Mouse (Mus musculus): Measurements from ENCODE around the gene Bhlhe23. TPM values are rescaled to one million over a fixed set of nuclear protein-coding genes. Genes with fewer than 3 reads are reported as not detected.
A peak's percentile ranks its signal among the peaks of the same experiment; 100 is the strongest.

Gene Bhlhe23
- total RNA-seq, 1 experiment from 2014 or later, result not detected

DNA sequence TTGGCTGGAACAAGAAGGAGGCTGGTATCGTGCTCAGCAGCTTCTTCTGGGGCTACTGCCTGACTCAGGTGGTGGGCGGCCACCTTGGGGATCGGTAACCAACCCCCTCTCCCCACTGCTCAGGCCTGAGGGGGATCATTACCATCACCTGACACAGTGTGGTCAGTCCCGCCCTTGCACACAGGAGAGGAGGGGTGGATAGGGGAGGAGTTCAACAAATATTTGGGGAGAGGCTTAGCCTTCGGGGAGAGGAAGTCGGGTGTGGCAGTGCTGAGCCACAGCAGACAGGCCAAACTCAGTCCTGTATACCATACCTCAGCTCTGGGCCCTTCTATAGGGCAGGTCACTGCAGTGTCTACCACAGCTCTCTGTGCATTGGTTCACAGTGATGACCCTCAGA, 44.7 kb downstream of the Bhlhe23 start:
- peak; percentile 14; the same call in 1 of the 2 replicates for ATAC-seq (ENCODE audit: extremely low read depth, insufficient number of reproducible peaks, low FRiP score, poor library complexity, severe bottlenecking)

DNA sequence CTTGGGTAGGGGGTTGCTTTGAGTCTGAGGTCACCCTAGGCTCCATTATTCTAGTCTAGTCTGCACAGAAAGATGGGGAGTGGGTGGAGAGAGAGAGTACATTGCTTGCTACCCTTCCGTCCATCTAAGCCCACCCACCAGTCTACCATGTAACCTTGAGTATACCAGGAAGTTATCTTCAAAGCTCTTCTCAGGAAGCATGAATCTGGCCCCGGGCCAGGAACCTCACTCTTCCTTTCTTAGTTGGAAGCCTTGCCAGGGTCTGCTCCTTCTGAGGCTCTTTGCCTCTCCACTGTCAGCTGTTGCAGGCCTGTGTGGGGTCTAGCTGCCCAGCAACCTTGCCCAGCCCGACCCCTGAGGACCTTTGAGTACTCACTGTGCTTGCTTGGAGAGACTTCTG, 45.7 kb downstream of the Bhlhe23 start:
- ATAC-seq (ENCODE audit: extremely low read depth, insufficient number of reproducible peaks, low FRiP score, poor library complexity, severe bottlenecking), result no peak

DNA sequence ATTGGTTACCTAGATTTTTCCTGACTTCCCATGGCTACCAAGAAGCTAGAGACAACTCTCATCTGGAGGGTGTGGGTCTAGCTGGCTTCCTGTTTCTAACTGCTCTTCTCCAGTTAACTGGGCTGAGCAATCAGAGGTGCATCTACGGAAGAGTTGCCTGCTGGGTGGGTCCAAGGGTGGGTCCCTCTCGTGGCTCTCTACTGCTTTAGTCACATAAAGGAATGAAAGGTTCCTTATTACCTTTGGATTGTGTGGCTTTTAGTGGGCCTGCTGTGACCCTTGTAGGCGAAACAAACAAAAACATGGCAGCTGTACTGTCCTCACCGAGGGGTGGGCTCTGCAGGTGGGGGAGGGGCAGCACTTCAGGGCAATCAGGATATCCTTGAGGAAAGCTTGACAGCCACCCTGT, 49.1 kb downstream of the Bhlhe23 start:
- ATAC-seq (ENCODE audit: extremely low read depth, insufficient number of reproducible peaks, low FRiP score, poor library complexity, severe bottlenecking), result no peak

DNA sequence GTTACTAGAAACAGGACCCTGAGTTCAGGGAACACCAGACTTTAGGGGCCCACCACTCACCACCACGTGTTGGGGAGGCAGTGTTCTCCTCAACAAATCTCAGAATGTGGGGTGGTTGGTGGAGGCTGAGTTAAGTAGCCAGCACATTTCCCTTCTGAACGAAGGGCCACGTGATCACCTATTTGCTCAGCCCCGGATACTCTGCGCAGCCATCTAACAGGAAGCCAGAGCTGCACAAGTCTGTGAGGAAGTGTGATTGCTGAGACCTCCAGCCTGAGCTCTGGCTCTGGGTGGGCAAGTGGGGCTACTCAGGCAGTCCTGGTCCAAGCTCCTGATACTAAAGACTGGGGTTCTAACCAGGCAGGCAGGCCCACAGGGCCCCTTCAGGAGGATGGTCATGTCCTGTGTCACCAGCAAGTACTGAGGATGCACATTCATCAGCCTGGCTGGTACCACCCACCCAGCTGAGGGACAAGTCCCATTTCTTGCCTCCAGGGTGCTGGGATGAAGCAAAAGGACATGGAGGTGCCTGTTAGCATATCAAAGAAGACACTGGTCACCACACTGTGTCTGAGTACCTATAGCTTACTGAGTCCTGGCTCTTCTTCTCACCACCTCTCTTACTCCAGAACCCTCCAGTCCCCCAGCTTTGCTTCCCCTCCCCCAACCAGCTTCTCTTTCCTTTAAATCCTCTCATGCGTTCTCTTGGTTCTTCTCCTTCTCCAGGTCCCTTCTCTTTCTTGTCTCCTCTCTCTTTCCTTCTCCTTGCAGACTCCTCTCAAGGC, 49.9 kb downstream of the Bhlhe23 start:
- peak; percentile 68 for ATAC-seq (ENCODE audit: extremely low read depth, insufficient number of reproducible peaks, low FRiP score, poor library complexity, severe bottlenecking)

DNA sequence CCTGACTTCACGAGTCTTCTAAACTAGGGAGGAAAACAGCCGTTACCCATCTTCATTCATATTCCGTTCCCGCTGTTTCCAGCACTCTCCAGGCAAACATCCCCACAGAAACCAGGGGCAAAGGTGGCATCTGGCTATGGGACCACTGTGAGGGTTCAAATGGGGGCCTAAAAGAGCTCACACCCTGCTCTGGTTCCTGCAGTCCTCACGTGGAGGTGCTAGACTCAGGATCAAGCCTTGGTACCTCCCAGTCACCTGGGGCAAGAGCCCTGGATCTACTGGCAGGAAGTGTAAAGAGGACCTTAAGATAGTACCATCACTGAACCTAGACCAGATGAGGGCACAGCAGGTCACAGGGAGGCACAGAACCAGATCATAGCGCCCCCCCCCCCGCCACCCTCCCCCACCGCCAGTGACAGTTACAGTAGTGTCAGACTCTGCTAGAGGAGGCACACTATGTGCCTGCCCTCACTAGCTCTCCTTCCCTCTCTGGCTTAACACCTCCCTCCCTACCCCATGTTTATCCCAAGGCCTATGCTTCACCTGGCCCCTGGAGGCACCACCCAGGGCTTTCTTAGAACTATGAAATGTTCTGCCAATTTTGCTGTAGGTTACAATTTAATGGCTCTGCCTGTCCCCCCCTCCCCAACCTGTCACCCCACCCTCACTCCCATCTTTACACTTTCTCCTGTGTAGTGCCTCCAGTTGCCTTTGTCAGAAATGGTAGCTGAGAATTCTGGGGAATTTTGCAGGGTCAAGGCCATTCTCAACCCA, 50.7 kb downstream of the Bhlhe23 start:
- no peak for ATAC-seq (ENCODE audit: extremely low read depth, insufficient number of reproducible peaks, low FRiP score, poor library complexity, severe bottlenecking)

DNA sequence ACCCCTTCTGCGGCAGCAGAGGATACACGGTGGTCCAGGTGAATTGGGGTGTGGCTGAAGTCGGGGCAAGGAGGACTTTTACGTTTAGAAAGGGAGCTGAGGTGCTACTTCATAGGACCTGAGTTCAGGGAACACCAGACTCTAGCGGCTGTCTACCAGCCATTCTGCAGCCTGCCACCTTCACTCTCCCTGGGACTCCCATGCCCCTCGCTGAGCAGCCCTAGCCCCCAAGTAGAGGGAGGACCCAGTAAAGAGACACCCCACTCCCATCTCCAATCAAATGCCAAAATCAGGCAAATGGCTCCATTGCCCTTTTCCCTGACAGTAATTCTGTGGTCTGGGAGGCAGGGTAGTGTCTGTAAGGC, 51.3 kb downstream of the Bhlhe23 start:
- ATAC-seq (ENCODE audit: extremely low read depth, insufficient number of reproducible peaks, low FRiP score, poor library complexity, severe bottlenecking), result no peak

DNA sequence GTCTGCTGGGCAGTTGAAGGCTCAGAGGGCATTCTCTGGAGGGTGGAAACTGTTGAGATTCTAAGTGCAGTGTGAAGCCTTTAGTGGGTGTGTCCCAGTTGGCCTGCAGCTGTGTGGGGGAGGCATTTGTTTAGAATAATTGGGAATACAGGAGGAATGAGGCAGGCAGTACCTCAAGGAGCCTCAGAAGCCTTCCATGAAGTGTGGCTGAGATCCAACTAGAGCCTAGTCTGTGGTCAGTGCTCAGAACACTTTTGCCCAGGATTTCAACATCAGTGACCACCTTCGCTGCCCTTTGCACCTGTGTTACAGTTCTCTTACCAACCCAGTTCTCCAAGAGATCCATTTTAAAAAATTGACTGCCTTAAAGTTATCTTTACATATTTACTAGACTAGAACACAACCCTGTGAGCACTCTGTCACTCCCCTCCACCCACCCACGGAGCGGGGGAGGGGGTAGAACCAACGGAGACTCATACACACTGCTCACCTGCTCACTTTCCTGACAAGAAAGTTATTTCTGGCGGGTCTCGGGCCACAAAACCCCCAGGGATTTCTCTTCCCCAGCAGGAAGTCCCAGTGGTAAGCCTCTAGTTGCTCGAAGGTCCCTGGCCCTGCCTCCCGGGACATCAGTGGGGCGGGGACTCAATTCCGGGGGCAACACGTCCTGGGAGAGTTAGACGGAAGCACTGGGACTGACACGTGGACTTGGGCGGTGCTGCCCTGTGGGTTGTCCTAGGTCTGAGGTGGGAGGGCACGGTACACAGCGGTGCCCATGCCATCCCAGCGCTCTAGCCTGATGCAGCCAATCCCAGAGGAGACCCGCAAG, 51.9 kb downstream of the Bhlhe23 start, which contains the start of gene Slc17a9:
TSS of gene Slc17a9 (plus strand) at position 679 of the 829 bp plus-strand sequence.
- ATAC-seq (ENCODE audit: extremely low read depth, insufficient number of reproducible peaks, low FRiP score, poor library complexity, severe bottlenecking), result peak; percentile 33; the same call in 1 of the 2 replicates

Other genes with a start within 250 kb of the Bhlhe23 start
- 46.7 TPM in 2 replicates for gene Mrgbp, start 195.6 kb downstream of the Bhlhe23 start, total RNA-seq (2017)
- gene Ogfr, start 187.7 kb downstream of the Bhlhe23 start, total RNA-seq (2017), result 56.9 and 76.6 TPM in 2 replicates
- gene Col9a3, start 179.1 kb downstream of the Bhlhe23 start, total RNA-seq (2017), result 2.0 and 2.2 TPM in 2 replicates
- not detected in 2 replicates for gene Tcfl5, start 134.2 kb downstream of the Bhlhe23 start, total RNA-seq (2017)
- gene Dido1, start 66.9 kb downstream of the Bhlhe23 start, total RNA-seq (2017), result 102 and 114 TPM in 2 replicates
- 66.9 and 77.9 TPM in 2 replicates for gene Gid8, start 66.8 kb downstream of the Bhlhe23 start, total RNA-seq (2017)
- gene Slc17a9, start 51.6 kb downstream of the Bhlhe23 start, total RNA-seq (2017), result 10.2 and 12.1 TPM in 2 replicates
- 28.0 and 32.9 TPM in 2 replicates for gene Ythdf1, start 144.0 kb upstream of the Bhlhe23 start, total RNA-seq (2017)
- not detected in 2 replicates for gene Birc7, start 152.1 kb upstream of the Bhlhe23 start, total RNA-seq (2017)
- not detected in 2 replicates for gene Nkain4, start 177.8 kb upstream of the Bhlhe23 start, total RNA-seq (2017)
- 53.9 and 65.8 TPM in 2 replicates for gene Arfgap1, start 190.3 kb upstream of the Bhlhe23 start, total RNA-seq (2017)
- 1.6 and 3.6 TPM in 2 replicates for gene Col20a1, start 209.6 kb upstream of the Bhlhe23 start, total RNA-seq (2017)

Measured in neutrophil, adult 5-6 weeks (primary cell).